Mouse (Mus musculus) liver, embryonic 15.5 days (tissue): ENCODE measurements around the gene Nkd2. TPM values are rescaled to one million over a fixed set of nuclear protein-coding genes. Genes with fewer than 3 reads are reported as not detected.

Experiments used
- ATAC-seq: fragments of 200-750 bp; cut with Nextera tagmentation; 2 replicates; pipeline ENCODE4 v1.8.0; 2017; ENCODE audit warnings: moderate number of reproducible peaks, mild to moderate bottlenecking, moderate library complexity; ENCODE audit not compliant: insufficient read depth
- H3K27ac ChIP-seq: fragments of 300-500 bp; sonication (generic); replicated peaks from 2 replicates; pipeline ENCODE4 v1.5.1; 2015; ENCODE audit warnings: mild to moderate bottlenecking, inconsistent platforms
- H3K27me3 ChIP-seq: fragments of 300-500 bp; sonication (generic); 2 replicates; pipeline ENCODE4 v1.6.1; 2015; ENCODE audit warnings: mild to moderate bottlenecking, inconsistent platforms
- H3K36me3 ChIP-seq: fragments of 300-500 bp; sonication (generic); replicated peaks from 2 replicates; pipeline ENCODE4 v1.6.1; 2015; ENCODE audit warnings: moderate library complexity, mild to moderate bottlenecking, inconsistent platforms
- H3K4me1 ChIP-seq: fragments of 300-500 bp; sonication (generic); replicated peaks from 2 replicates; pipeline ENCODE4 v1.6.1; 2015; ENCODE audit warnings: inconsistent platforms
- H3K4me2 ChIP-seq: fragments of 300-500 bp; sonication (generic); 2 replicates; pipeline ENCODE4 v1.6.1; 2015; ENCODE audit warnings: moderate library complexity, mild to moderate bottlenecking, inconsistent platforms
- H3K4me3 ChIP-seq: fragments of 300-500 bp; sonication (generic); replicated peaks from 2 replicates; pipeline ENCODE4 v1.5.1; 2015; ENCODE audit warnings: mild to moderate bottlenecking, inconsistent platforms
- H3K9ac ChIP-seq: fragments of 300-500 bp; sonication (generic); 2 replicates; pipeline ENCODE4 v1.6.1; 2015; ENCODE audit warnings: moderate library complexity, mild to moderate bottlenecking, inconsistent platforms
- H3K9me3 ChIP-seq: fragments of 300-500 bp; sonication (generic); replicated peaks from 2 replicates; pipeline ENCODE4 v1.6.1; 2016; ENCODE audit warnings: inconsistent platforms
- WGBS: fragments of 180-500 bp; shearing (Covaris S2); methylation state at CpG from one replicate; pipeline ENCODE4 v1.1.7; 2015; ENCODE audit warnings: mixed read lengths; ENCODE audit not compliant: insufficient replicate concordance; 5-methylcytosine and 5-hydroxymethylcytosine counted together
- polyA plus RNA-seq: library from polyadenylated mRNA; unstranded; fragments of >200 nt; fragmentation: Nextera tagmentation; extraction: Ambion mirVana; gene quantifications from 2 replicates; pipeline ENCODE4 v1.2.1, GENCODE M21; 2015

Gene Nkd2
- polyA plus RNA-seq, 1 experiment from 2014 or later = 0.12 TPM

GRCm38 (mm10) chr13:73816338-73816737 lies 31.1 kb downstream of the Nkd2 start:
- ATAC-seq = no peak
- no peak overlapping the region for H3K4me3 ChIP-seq

GRCm38 (mm10) chr13:73814181-73814580 lies 33.2 kb downstream of the Nkd2 start:
- WGBS = 73% methylated on average over 7 of the region's 7 CpGs
- ATAC-seq = no peak
- no peaks in the 10 kb centered on the region for H3K4me1 ChIP-seq
- peaks cover 30% of the 10 kb centered on the region; the same call in 1 of the 2 replicates for H3K36me3 ChIP-seq
- no peaks in the 10 kb centered on the region for H3K27me3 ChIP-seq
- H3K4me3 ChIP-seq = no peak overlapping the region
- no peak overlapping the region for H3K27ac ChIP-seq
- H3K9me3 ChIP-seq = no peaks in the 10 kb centered on the region
- H3K9ac ChIP-seq = no peak overlapping the region
- H3K4me2 ChIP-seq = no peak overlapping the region

More at GRCm38 (mm10) chr13:73816338-73816737, 31.1 kb downstream of the Nkd2 start:
- WGBS = 59% methylated on average over 6 of the region's 6 CpGs
- Histone ChIP-seq H3K9me3 (no peaks in the 10 kb centered on the region), H3K4me2 (no peak overlapping the region), H3K27ac (no peak overlapping the region), H3K27me3 (no peaks in the 10 kb centered on the region), H3K9ac (no peak overlapping the region), H3K36me3 (0 out of 2 replicates have a peak, but pooled peaks cover 16% of the 10 kb centered on the region), H3K4me1 (no peaks in the 10 kb centered on the region)

DNA sequence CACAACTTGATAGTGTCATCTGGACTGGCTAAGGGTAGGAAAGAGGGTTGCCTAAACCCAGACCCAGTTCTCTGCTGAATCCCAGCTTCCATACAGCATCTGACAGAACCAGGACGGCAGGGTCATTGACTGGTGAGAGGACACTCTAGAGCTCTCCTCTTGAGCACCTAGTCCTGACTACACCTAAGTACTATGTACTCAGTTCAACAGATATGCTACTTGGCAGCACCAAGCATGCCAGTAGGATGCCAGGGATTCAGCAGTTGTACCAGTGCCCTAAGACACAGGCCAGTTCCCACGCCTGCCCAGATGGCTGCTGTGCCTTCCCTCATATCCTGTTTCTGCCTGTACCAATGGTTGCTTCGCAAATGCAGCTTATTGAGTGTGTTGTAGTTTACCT lies 34.5 kb downstream of the Nkd2 start:
- WGBS = 71% methylated on average over 3 of the region's 3 CpGs
- ATAC-seq = no peak
- no peaks in the 10 kb centered on the region for H3K9me3 ChIP-seq

GRCm38 (mm10) chr13:73804914-73805313 lies 42.5 kb downstream of the Nkd2 start:
- Histone ChIP-seq H3K27me3 (no peaks in the 10 kb centered on the region), H3K9me3 (no peaks in the 10 kb centered on the region), H3K4me1 (no peaks in the 10 kb centered on the region), H3K4me2 (no peak overlapping the region), H3K4me3 (no peak overlapping the region), H3K27ac (no peak overlapping the region), H3K36me3 (peaks cover 17% of the 10 kb centered on the region; the same call in 1 of the 2 replicates), H3K9ac (no peak overlapping the region)
- 78% methylated on average over 5 of the region's 5 CpGs for WGBS
- no peak for ATAC-seq

More for the DNA sequence above, 34.5 kb downstream of the Nkd2 start:
- Histone ChIP-seq H3K4me1 (no peaks in the 10 kb centered on the region), H3K9ac (no peak overlapping the region), H3K27ac (no peak overlapping the region), H3K36me3 (peaks cover 30% of the 10 kb centered on the region; the same call in 1 of the 2 replicates), H3K4me3 (no peak overlapping the region), H3K27me3 (no peaks in the 10 kb centered on the region), H3K4me2 (no peak overlapping the region)

DNA sequence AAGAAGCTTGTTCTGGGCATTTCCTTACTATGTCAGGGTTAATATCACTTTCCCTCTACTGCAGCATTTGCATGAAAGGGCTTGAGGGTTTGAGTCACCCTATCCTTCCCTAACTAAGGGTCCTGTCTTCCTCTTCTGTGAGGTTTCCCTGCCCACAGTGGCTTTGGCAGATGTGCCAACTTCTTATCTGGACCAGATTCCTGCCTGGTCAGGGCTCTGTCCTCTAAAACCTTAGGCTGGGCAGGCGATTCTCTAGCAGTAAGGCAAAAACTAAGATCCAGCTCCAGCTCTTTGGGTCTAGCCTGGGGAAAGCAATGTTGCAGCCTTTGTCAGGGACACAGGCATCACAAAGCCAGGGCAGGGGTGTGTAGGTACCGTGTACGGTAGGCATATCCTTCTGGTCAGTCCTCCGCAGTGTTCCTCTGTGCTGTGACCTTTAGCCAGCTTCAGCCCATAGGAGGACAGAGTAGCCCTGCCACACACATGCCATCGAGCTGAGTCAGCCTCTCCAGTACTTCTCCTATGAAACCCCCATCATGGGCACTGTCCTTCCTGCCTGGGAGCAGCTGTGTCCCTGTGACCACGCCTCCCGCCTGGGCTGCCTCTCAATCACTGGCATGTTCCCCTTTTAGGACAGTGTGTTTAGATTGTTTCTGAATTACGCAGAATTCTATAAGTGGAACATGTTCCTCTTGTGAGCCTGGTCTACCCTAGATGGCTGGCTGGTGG lies 43.8 kb downstream of the Nkd2 start:
- H3K27ac ChIP-seq = no peak overlapping the region
- H3K9me3 ChIP-seq = no peaks in the 10 kb centered on the region
- no peak overlapping the region for H3K4me2 ChIP-seq
- H3K4me3 ChIP-seq = no peak overlapping the region
- H3K4me1 ChIP-seq = no peaks in the 10 kb centered on the region
- ATAC-seq = peak; percentile 71
- no peaks in the 10 kb centered on the region for H3K27me3 ChIP-seq
- WGBS = 40% methylated on average over 8 of the region's 8 CpGs
- peaks cover 21% of the 10 kb centered on the region; the same call in 1 of the 2 replicates for H3K36me3 ChIP-seq
- H3K9ac ChIP-seq = no peak overlapping the region

GRCm38 (mm10) chr13:73799110-73799509 lies 48.3 kb downstream of the Nkd2 start:
- ATAC-seq = no peak
- Histone ChIP-seq H3K4me3 (no peak overlapping the region), H3K9me3 (no peaks in the 10 kb centered on the region), H3K9ac (no peak overlapping the region), H3K4me2 (no peak overlapping the region), H3K4me1 (no peaks in the 10 kb centered on the region), H3K27ac (no peak overlapping the region), H3K36me3 (peaks cover 29% of the 10 kb centered on the region), H3K27me3 (no peaks in the 10 kb centered on the region)
- WGBS = 68% methylated on average over 5 of the region's 5 CpGs

GRCm38 (mm10) chr13:73793171-73793570 lies 54.3 kb downstream of the Nkd2 start:
- Histone ChIP-seq H3K9ac (no peak overlapping the region), H3K4me2 (no peak overlapping the region), H3K4me3 (no peak overlapping the region), H3K9me3 (no peaks in the 10 kb centered on the region), H3K36me3 (peaks cover 33% of the 10 kb centered on the region), H3K4me1 (no peaks in the 10 kb centered on the region), H3K27ac (no peak overlapping the region), H3K27me3 (no peaks in the 10 kb centered on the region)
- WGBS = 45% methylated on average over 5 of the region's 5 CpGs
- no peak for ATAC-seq

DNA sequence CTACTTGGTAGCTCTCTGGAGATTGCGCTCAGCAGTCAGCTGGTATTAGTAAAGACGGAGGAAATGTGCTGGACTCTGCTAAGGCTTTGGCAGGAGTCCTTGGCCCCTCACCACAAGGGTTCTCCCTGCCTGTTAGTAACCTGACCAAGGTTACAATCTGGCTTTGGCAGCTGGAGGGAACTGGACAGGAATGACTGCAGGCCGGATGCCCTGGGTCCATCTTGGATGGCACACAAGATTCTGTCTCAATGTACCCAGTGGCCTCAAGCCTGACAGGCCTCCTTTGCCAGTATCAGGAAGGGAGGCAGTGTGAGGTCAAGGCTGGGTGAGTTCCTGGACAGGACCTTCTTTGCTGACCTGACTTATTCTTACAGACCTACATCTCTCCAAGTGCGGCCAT lies 55.3 kb downstream of the Nkd2 start:
- H3K4me3 ChIP-seq = no peak overlapping the region
- H3K4me1 ChIP-seq = no peaks in the 10 kb centered on the region
- H3K4me2 ChIP-seq = no peak overlapping the region
- H3K27ac ChIP-seq = no peak overlapping the region
- peaks cover 33% of the 10 kb centered on the region for H3K36me3 ChIP-seq
- no peak overlapping the region for H3K9ac ChIP-seq
- no peak for ATAC-seq
- no peaks in the 10 kb centered on the region for H3K27me3 ChIP-seq
- no peaks in the 10 kb centered on the region for H3K9me3 ChIP-seq
- WGBS = 75% methylated on average over 4 of the region's 4 CpGs

DNA sequence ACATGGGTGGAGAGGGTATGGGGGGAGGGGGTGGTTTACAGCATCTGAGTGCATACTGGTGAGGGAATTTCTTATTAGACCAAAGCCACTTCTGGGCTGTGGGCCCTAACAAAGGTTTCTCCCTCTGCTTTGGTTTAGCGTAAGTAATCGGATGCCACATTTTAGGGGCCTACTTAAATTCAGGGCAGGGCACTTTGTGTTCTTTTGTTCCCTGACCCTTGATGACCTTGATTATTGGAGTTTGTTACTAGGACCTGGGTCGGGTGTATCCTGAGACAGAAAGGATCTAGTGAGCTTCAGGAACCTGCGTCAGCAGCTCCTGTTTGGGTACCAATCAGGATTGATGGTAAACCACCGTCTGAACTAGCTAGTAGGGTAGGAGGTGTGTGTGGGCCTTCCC lies 64.9 kb downstream of the Nkd2 start:
- Histone ChIP-seq H3K9me3 (no peaks in the 10 kb centered on the region), H3K36me3 (peaks cover 15% of the 10 kb centered on the region), H3K4me2 (no peak overlapping the region), H3K4me3 (no peak overlapping the region), H3K27ac (no peak overlapping the region), H3K4me1 (no peaks in the 10 kb centered on the region), H3K9ac (no peak overlapping the region), H3K27me3 (no peaks in the 10 kb centered on the region)
- WGBS = 66% methylated on average over 5 of the region's 5 CpGs
- no peak for ATAC-seq

DNA sequence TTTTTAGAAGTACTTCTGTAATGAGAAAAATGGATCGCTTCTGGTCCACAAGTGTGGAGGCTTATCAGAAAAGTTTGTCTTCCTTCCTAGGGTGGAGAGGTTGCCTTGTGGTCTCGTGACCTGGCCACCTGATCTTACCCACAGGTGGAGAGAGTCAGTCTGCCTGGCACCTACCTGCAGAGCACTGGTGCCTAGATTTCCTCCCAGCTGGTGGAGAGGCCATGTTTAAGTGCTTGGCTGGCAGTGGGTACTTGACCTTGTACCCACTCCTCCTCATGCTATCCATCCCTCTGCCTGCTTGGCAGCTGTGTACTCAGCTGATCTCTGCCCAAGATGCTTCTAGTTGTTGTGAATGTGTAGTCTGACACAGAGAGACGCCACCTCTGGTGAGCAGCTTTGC lies 69.9 kb downstream of the Nkd2 start:
- Histone ChIP-seq H3K27me3 (no peaks in the 10 kb centered on the region), H3K36me3 (no peaks in the 10 kb centered on the region; the same call in 1 of the 2 replicates), H3K9me3 (no peaks in the 10 kb centered on the region), H3K4me1 (peaks cover 21% of the 10 kb centered on the region), H3K4me2 (no peak overlapping the region), H3K9ac (no peak overlapping the region), H3K27ac (no peak overlapping the region), H3K4me3 (no peak overlapping the region)
- WGBS = 65% methylated on average over 3 of the region's 3 CpGs
- ATAC-seq = no peak

GRCm38 (mm10) chr13:73775786-73776185 lies 71.6 kb downstream of the Nkd2 start:
- Histone ChIP-seq H3K4me3 (no peak overlapping the region), H3K9me3 (no peaks in the 10 kb centered on the region), H3K4me1 (peaks cover 29% of the 10 kb centered on the region), H3K36me3 (no peaks in the 10 kb centered on the region; the same call in 1 of the 2 replicates), H3K27me3 (no peaks in the 10 kb centered on the region), H3K4me2 (no peak overlapping the region), H3K27ac (no peak overlapping the region), H3K9ac (no peak overlapping the region)
- WGBS = 57% methylated on average over 4 of the region's 4 CpGs
- ATAC-seq = no peak
